Mouse (Mus musculus): ENCODE results near the gene Mrap2. TPM values are rescaled to one million over a fixed set of nuclear protein-coding genes. Genes with fewer than 3 reads are reported as not detected.

The Mrap2 gene
- polyA plus RNA-seq, 1 experiment from 2014 or later: 2.4 TPM

GRCm38 (mm10) chr9:87200426-87200825 lies 56.3 kb downstream of the Mrap2 start:
- DNase-seq (ENCODE audit: low spot score) (no peak), ATAC-seq (ENCODE audit: low FRiP score) (no peak)
- H3K36me3 ChIP-seq (replicated peaks; ENCODE audit: control insufficient read depth, insufficient read depth): peaks cover 60% of the 10 kb centered on the region
- H3K4me3 ChIP-seq (replicated peaks; ENCODE audit: low read length): no peak overlapping the region
- WGBS: 94% methylated on average over 5 of the region's 5 CpGs
- no peaks in the 10 kb centered on the region for H3K4me1 ChIP-seq (replicated peaks; ENCODE audit: control insufficient read depth, insufficient read depth, low read length)
- H3K27me3 ChIP-seq (ENCODE audit: control insufficient read depth, insufficient read depth, low read length): no peaks in the 10 kb centered on the region
- no peak overlapping the region for H3K4me2 ChIP-seq (replicated peaks)
- H3K9ac ChIP-seq: no peak overlapping the region
- no peak overlapping the region for H3K27ac ChIP-seq
- no peaks in the 10 kb centered on the region for H3K9me3 ChIP-seq (ENCODE audit: control insufficient read depth, low read length)

- Histone ChIP-seq H3K9me3 (ENCODE audit: control insufficient read depth, low read length) (no peaks in the 10 kb centered on the region), H3K27me3 (ENCODE audit: control insufficient read depth, insufficient read depth, low read length) (no peaks in the 10 kb centered on the region), H3K27ac (no peak overlapping the region), H3K4me1 (replicated peaks; ENCODE audit: control insufficient read depth, insufficient read depth, low read length) (no peaks in the 10 kb centered on the region), H3K36me3 (replicated peaks; ENCODE audit: control insufficient read depth, insufficient read depth) (peaks cover 63% of the 10 kb centered on the region), H3K4me2 (replicated peaks) (no peak overlapping the region), H3K9ac (no peak overlapping the region), H3K4me3 (replicated peaks; ENCODE audit: low read length) (no peak overlapping the region)
- 96% methylated on average over 4 of the region's 4 CpGs for WGBS
- DNase-seq (ENCODE audit: low spot score): no peak
- no peak for ATAC-seq (ENCODE audit: low FRiP score)
Observed at GRCm38 (mm10) chr9:87200919-87201318, 56.8 kb downstream of the Mrap2 start.

GRCm38 (mm10) chr9:87202431-87202830 lies 58.3 kb downstream of the Mrap2 start:
- H3K9ac ChIP-seq: no peak overlapping the region
- no peaks in the 10 kb centered on the region for H3K4me1 ChIP-seq (replicated peaks; ENCODE audit: control insufficient read depth, insufficient read depth, low read length)
- WGBS: 84% methylated on average over 6 of the region's 6 CpGs
- H3K9me3 ChIP-seq (ENCODE audit: control insufficient read depth, low read length): no peaks in the 10 kb centered on the region
- peaks cover 68% of the 10 kb centered on the region for H3K36me3 ChIP-seq (replicated peaks; ENCODE audit: control insufficient read depth, insufficient read depth)
- H3K4me3 ChIP-seq (replicated peaks; ENCODE audit: low read length): no peak overlapping the region
- ATAC-seq (ENCODE audit: low FRiP score) (no peak), DNase-seq (ENCODE audit: low spot score) (no peak)
- H3K27me3 ChIP-seq (ENCODE audit: control insufficient read depth, insufficient read depth, low read length): no peaks in the 10 kb centered on the region
- no peak overlapping the region for H3K27ac ChIP-seq
- no peak overlapping the region for H3K4me2 ChIP-seq (replicated peaks)

GRCm38 (mm10) chr9:87210830-87211339 lies 66.8 kb downstream of the Mrap2 start:
- Histone ChIP-seq H3K4me3 (replicated peaks; ENCODE audit: low read length) (no peak overlapping the region), H3K9ac (no peak overlapping the region), H3K9me3 (ENCODE audit: control insufficient read depth, low read length) (no peaks in the 10 kb centered on the region), H3K27ac (no peak overlapping the region), H3K4me1 (replicated peaks; ENCODE audit: control insufficient read depth, insufficient read depth, low read length) (no peaks in the 10 kb centered on the region), H3K36me3 (replicated peaks; ENCODE audit: control insufficient read depth, insufficient read depth) (peaks cover 77% of the 10 kb centered on the region), H3K4me2 (replicated peaks) (no peak overlapping the region), H3K27me3 (ENCODE audit: control insufficient read depth, insufficient read depth, low read length) (no peaks in the 10 kb centered on the region)
- ATAC-seq (ENCODE audit: low FRiP score): no peak
- no peak for DNase-seq (ENCODE audit: low spot score)
- WGBS: 96% methylated on average over 9 of the region's 9 CpGs

- no peak overlapping the region for H3K27ac ChIP-seq
- H3K9ac ChIP-seq: no peak overlapping the region
- H3K36me3 ChIP-seq (replicated peaks; ENCODE audit: control insufficient read depth, insufficient read depth): peaks cover 75% of the 10 kb centered on the region
- H3K9me3 ChIP-seq (ENCODE audit: control insufficient read depth, low read length): no peaks in the 10 kb centered on the region
- no peaks in the 10 kb centered on the region for H3K4me1 ChIP-seq (replicated peaks; ENCODE audit: control insufficient read depth, insufficient read depth, low read length)
- ATAC-seq (ENCODE audit: low FRiP score) (no peak), DNase-seq (ENCODE audit: low spot score) (no peak)
- H3K4me3 ChIP-seq (replicated peaks; ENCODE audit: low read length): no peak overlapping the region
- WGBS: 81% methylated on average over 4 of the region's 4 CpGs
- no peak overlapping the region for H3K4me2 ChIP-seq (replicated peaks)
- no peaks in the 10 kb centered on the region for H3K27me3 ChIP-seq (ENCODE audit: control insufficient read depth, insufficient read depth, low read length)
Observed at GRCm38 (mm10) chr9:87213204-87213603, 69.1 kb downstream of the Mrap2 start.

Other genes with a start within 250 kb of the Mrap2 start
- 8.5 and 8.8 TPM in 2 replicates for gene Ripply2, start 128.8 kb upstream of the Mrap2 start, polyA plus RNA-seq (2014; fragmentation: Nextera tagmentation; extraction: Ambion mirVana)
- gene Cyb5r4, start 122.3 kb upstream of the Mrap2 start, polyA plus RNA-seq (2014; fragmentation: Nextera tagmentation; extraction: Ambion mirVana): 59.9 and 63.6 TPM in 2 replicates
- 6.2 and 7.1 TPM in 2 replicates for gene Cep162, start 111.2 kb downstream of the Mrap2 start, polyA plus RNA-seq (2014; fragmentation: Nextera tagmentation; extraction: Ambion mirVana)

Measured in hindbrain, embryonic 14.5 days (tissue).